Mouse (Mus musculus): Measurements from ENCODE around the gene Cd2. TPM values are rescaled to one million over a fixed set of nuclear protein-coding genes. Genes with fewer than 3 reads are reported as not detected.

Cd2 gene
- total RNA-seq, 2 experiments from 2014 or later = 1.3 to 1.4 TPM

DNA sequence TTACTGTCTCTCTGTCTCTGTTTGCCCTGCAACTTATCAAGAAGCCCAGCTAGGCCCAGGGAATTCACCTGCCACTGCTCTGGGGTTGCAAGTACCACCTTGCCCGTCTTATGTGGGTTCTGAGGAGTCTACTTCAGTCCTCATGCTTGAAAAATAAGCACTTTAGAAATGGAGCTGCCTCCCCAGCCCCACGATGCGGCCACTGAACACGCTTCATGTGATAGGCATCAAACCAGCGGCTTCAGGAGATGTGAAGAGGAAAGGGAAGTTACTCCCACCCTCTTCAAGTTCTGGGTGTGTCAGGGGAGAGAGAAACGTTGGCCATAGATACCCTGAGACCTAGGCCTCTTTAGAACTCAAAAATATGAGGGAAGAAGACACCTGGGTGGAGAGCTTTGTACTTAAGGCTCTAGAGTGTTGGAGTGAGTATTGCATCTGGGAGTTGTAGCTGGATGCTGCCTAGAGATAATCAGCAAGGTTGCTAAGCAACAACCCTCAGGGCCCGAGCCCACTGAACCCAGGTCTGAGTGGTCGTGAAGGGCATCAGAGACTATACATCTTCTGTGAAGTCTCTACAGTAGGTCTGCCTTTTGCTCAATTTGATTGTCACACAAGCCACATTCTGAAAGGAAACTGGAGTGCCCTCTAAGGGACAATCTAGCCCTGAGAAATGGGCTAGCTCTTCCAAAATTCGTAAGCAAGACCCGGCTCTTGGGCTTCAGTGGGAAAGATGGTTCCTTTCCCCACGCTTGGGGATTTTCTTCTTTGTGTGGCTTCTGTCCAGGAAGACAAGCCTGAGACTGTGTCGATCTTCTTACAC, 11.0 kb downstream of the Cd2 start:
- no peak for DNase-seq
- intact Hi-C loops (cut with DNase I) = no loop called here

DNA sequence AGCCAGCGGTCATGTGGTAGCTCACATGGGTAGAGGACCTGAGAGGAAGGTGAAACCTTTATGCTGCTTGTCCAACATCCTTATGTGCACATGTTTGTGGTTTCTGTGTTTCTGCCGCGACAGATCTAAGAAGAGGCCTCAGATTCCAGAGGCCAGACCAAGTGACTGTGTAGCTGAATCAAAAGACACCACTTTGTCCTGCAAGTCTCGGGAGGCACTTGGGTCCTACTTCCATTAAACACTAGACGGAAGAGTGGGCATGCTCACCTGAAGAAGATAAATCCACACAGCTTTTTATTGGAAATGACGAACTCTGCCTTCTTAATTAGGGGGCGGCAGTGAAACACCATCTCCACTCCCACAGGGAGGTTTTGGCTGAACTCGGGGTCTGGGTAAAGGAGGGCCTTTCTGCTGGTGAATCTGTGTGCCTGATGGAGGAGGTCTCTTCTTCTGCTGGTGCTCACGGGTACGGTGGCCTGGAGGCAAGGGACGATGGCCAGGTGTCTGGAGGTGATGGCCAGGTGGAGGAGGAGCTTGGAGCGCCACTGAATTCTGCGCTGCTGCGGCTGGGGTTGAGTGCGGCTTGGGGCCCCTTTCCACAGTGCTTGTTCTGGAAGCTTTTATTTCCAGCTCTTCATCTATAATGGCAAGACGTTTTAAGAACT, 12.0 kb downstream of the Cd2 start:
- DNase-seq = no peak
- intact Hi-C loops (cut with DNase I) = no loop called here

DNA sequence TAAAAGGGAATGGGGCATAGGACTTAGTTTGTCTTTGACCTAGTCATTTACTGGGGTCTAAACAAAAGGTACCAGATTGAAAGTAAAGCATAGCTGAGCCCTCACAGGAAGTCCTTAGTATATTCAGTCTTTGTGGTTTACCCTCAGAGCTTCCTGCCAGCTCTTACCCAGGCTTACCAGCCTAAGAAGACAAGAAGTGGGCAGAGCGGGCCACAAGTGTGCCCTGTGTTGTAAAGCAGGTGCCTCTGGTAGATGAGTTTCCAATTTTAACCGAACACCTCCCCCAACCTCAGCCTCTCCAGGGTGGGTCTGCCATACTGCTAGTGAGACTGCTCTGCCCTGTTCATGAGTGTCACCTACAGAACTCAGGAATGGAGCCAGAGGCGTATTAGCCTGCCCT, 12.9 kb downstream of the Cd2 start:
- intact Hi-C loops (cut with DNase I) = no loop called here
- DNase-seq = no peak

GRCm38 (mm10) chr3:101274041-101274770, 13.5 kb downstream of the Cd2 start:
- intact Hi-C loops (cut with DNase I) = no loop called here
- DNase-seq = peak; percentile 44 to 65

- DNase-seq = no peak
Observed at GRCm38 (mm10) chr3:101272166-101272565, 15.6 kb downstream of the Cd2 start.

GRCm38 (mm10) chr3:101270833-101271232, 16.9 kb downstream of the Cd2 start:
- intact Hi-C loops (cut with DNase I) = no loop called here
- no peak for DNase-seq

More at GRCm38 (mm10) chr3:101272166-101272565, 15.6 kb downstream of the Cd2 start:
- intact Hi-C loops (cut with DNase I) = no loop called here

- intact Hi-C loops (cut with DNase I) = no loop called here
- DNase-seq = no peak
Observed at GRCm38 (mm10) chr3:101268361-101268760, 19.4 kb downstream of the Cd2 start.

DNA sequence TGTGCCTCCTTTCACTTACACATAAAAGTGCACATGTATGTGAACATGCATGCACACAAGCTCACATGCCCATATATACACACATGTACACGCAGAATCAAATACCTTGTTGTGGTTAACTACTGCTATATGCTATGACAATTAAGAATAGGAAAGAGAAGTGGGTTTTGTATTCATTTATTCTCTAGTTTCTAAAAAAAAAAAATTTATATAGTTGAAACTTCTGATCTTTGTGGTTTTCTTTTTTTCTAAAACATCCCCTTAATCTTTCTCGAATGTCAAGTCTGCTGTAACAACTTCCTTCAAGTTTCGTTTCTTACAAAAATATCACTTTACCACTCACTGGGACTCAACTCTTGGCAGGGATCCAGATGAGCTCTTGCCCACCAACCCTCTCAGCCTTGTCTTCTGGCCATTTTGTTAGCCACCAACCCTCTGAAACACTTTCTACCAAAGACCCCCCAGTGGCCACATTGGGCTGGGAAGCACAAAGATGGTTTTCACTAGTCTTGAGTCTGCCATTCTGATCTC, 22.1 kb downstream of the Cd2 start:
- DNase-seq = no peak
- intact Hi-C loops (cut with DNase I) = no loop called here

DNA sequence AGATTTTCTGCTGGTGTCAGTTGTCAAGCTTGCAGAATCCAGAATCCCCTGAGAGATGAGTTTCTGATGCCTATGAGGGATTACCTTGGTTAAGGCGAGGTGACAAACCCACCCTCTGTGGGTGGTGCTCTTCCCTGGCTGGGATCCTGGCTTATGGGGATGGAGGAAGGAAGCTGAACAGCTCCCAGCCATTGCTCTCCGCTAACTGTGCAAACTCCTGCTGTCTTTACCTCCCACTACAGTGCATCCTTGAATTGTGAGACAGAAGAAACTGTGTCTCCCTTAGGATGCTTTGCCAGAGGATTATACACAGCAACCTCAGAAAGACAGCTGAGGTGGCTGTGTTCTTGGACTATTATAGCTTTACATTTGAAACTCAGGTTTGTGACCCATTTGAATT, 28.8 kb downstream of the Cd2 start:
- intact Hi-C loops (cut with DNase I) = no loop called here
- DNase-seq = no peak

- peak; percentile 41 to 45 for DNase-seq
- intact Hi-C loops (cut with DNase I) = no loop called here
Observed at GRCm38 (mm10) chr3:101256090-101256489, 31.6 kb downstream of the Cd2 start.

DNA sequence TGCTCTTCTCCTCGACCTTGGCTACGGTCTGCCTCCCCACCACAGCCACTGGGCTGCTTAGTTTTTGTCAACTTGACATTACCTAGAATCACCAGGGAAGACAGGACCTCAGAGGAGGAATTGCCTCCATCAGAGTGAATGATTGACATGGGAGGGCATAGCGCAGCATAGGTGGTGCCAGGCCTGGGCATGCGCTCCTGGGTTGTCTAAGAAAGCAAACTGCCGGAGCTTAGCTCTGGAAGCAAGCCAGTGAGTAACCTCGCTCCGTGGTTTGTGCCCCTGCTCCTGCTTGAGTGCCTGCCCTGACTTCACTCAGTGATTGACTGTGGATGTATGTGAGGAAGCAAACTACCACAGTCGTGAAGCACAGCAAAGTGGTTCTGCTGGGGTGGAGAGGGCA, 35.6 kb downstream of the Cd2 start:
- intact Hi-C loops (cut with DNase I) = no loop called here
- DNase-seq = no peak

DNA sequence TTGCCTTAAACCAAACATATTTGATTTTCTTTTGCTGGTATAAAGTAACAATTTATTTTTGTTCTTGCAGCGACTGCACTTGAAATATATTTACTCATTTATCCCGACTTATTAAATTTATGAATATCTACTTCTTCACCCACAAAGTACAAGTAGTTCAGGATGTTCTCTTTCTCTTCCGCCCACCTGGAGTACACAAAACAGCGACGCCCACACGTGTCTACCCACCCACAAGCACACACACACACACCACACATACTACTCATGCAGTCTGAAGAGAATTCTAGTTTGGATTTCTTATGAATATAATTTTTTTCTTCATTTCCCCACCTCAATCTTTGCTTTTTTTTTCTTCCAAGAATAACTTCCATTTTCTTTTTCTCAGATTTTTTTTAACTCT, 37.9 kb downstream of the Cd2 start:
- DNase-seq = no peak
- intact Hi-C loops (cut with DNase I) = no loop called here

DNA sequence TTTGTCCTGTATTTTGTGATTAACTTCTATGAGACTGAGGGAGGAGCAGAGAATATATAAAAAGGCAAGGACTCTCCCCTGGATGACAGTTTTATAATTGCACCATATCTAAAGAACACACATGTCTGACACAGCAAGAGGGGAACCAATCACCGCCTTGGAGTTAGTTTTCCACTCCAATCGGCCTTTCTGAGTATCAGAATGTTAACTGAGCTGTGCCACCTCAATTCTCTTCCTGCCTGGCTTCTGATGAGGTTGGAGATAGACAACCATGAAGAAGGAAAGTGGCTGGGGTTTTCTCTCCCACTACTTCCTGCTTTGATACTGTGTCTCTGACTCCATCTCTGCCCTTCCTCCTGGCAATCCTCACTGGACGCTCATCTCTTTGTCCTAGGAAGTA, 42.5 kb downstream of the Cd2 start:
- intact Hi-C loops (cut with DNase I) = no loop called here
- no peak for DNase-seq

DNA sequence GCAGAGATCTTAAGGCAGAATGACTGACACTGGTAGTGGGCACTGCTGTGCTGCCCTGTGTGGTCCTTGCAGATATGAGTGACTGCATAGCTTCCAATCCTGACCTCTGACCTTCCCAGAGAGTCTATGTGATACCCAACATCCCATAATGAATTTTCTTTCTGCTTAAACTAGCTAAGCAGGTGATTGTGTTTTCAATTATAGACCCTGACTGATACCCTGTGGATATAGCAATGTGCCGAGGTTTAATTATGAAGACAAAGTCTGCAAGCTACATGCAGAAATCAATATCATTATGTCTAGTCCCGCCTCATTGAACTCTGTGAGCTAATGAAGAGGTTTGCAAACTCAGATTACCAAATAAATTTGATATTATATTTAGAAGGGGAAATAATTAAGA, 44.7 kb downstream of the Cd2 start:
- DNase-seq = no peak
- intact Hi-C loops (cut with DNase I) = no loop called here

DNA sequence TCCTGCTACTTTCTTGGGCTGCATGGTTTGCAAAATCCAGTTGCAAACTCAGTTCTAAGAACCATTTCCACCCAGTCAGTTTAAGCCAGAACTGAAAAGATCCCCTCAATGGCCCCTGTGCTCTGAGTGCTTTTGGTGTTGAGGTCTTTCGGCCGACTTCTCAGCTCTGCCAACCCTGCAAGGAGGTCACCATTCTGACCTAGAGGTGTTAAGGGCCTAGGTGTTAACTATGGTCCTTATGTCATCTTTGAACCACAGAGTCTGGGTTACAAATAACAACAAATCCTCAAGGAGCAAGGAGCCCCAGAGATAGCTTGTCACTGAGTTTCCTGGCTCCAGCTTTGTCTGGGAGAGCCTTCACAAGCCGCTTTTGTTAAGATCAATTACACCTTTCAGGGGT, 45.9 kb downstream of the Cd2 start:
- intact Hi-C loops (cut with DNase I) = no loop called here

DNA sequence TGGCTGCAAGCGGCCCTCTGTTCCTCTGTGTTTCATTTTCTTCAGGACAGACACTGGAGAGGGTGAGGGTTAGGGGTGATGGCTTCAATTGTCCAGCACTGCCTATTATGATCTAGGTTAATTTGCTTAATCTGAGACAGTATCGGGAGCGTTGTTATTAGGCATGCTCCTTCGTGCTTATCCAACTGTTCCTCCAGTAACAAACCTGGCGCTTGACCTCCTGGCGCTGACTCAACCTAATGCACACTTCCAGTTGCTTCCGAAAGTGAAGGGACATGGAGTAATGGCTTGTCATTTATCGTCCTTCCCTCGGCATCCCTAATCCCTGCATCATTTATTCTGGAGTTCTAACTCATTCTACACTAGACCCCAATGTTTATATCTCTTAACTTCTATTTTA, 46.9 kb downstream of the Cd2 start:
- intact Hi-C loops (cut with DNase I) = no loop called here
- DNase-seq = no peak

More for the DNA sequence above, 45.9 kb downstream of the Cd2 start:
- DNase-seq = no peak

GRCm38 (mm10) chr3:101239236-101239635, 48.5 kb downstream of the Cd2 start:
- DNase-seq = no peak
- intact Hi-C loops (cut with DNase I) = no loop called here

DNA sequence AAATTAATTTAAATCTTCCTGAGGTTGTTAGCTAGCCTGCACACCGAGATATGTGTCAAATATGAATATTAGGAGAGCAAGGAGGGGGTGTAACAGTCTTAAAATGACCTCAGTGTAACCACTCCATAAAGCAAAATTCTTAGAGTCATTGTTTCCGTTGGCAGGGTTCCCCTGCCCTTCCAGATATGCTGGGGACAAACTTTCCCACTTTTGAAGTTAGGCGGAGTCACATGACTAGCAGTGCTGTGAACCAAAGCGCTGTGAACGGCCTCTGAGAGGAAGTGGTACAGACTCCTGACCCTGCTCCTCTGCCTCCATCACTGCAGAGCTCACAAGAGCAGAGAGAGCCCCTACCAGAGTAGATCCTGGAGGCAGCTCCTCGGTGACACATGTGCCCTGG, 49.0 kb downstream of the Cd2 start:
- no peak for DNase-seq

DNA sequence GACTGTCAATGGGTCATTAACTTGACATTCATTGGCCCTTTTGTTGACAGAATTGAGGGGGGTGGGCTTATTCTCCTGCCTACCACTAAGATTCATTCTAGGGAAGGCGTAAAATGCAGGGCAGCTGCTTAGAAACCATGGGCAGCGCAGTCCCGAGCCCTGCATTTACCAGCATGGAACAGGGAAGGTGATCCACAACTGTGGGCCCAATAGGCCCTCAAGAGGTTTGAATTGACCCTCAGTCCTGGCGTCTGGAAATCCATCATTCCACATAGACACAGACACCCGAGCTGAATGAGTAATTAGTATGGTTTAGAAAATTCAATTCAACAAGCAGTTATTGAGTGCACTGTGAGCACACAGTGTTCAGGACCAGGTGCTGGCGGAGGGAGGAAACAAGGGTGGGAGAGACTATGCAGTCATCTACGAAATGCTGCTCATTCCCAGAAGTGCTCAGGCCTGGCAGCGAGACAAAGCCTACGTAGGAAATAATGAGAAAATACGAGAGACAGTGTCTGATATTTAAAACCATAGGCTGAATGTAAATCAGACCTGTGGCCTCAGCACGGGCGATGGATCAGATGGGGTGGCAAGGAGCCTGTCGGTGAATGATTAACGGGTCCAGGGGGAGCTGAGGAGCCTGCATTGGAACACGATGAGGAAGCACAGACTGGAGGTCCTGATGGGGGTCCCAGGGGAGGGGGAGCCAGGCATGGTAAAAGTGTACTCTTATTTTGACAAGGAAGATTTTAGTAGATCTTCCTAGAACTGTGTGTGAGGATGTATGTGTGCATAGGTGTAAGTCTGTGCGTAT, 50.5 kb downstream of the Cd2 start:
- intact Hi-C loops (cut with DNase I) = no loop called here

More for the DNA sequence above, 49.0 kb downstream of the Cd2 start:
- intact Hi-C loops (cut with DNase I) = no loop called here

DNA sequence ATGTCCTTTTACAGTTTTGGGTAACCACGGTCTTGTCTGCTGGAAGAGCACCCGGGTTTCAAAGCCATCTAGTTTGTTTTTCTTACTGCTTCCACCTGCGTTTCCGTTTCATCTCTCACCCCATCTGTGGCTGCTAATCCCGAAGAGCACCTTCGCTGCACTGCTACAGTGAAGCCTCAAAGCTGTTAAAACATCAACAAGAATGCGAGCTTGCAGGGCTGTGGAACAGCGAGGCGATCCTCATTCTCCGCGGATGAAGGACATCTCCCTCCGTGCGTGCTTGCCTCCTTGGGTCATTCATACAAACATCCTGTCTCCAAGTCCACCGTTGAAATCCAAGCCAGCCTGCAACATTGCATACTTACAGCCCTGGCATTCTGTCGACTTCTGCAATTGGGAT, 51.5 kb downstream of the Cd2 start:
- intact Hi-C loops (cut with DNase I) = no loop called here
- DNase-seq = no peak

More for the DNA sequence above, 50.5 kb downstream of the Cd2 start:
- DNase-seq = no peak
